Mouse (Mus musculus) forebrain, embryonic 10.5 days (tissue): ENCODE results near the gene Slc30a2. TPM values are rescaled to one million over a fixed set of nuclear protein-coding genes. Genes with fewer than 3 reads are reported as not detected.

Experiments
- DNase-seq: peaks from one replicate; pipeline ENCODE4 v3.0.0-alpha.2; 2017; ENCODE audit warnings: low spot score; ENCODE audit errors: extremely low spot score
- H3K27ac ChIP-seq: fragments of 300-500 bp; sonication (generic); 2 replicates; pipeline ENCODE4 v1.5.1; 2016; ENCODE audit warnings: mild to moderate bottlenecking
- H3K27me3 ChIP-seq: fragments of 300-500 bp; sonication (generic); 2 replicates; pipeline ENCODE4 v1.6.1; 2016; ENCODE audit warnings: mild to moderate bottlenecking; ENCODE audit not compliant: poor library complexity, severe bottlenecking
- H3K36me3 ChIP-seq: fragments of 300-500 bp; sonication (generic); replicated peaks from 2 replicates; pipeline ENCODE4 v1.6.1; 2016; ENCODE audit warnings: mild to moderate bottlenecking, moderate library complexity
- H3K4me1 ChIP-seq: fragments of 300-500 bp; sonication (generic); 2 replicates; pipeline ENCODE4 v1.6.1; 2016
- H3K4me3 ChIP-seq: fragments of 300-500 bp; sonication (generic); 2 replicates; pipeline ENCODE4 v1.5.1; 2016; ENCODE audit warnings: mild to moderate bottlenecking, moderate library complexity
- H3K9me3 ChIP-seq: fragments of 300-500 bp; sonication (generic); 2 replicates; pipeline ENCODE4 v1.6.1; 2016; ENCODE audit warnings: mild to moderate bottlenecking, moderate library complexity
- WGBS: fragments of 180-500 bp; shearing (Covaris S2); methylation state at CpG from one replicate; pipeline ENCODE4 v1.1.7; 2016; 5-methylcytosine and 5-hydroxymethylcytosine counted together
- polyA plus RNA-seq: library from polyadenylated mRNA; unstranded; fragments of >200 nt; fragmentation: Nextera tagmentation; extraction: Ambion mirVana; gene quantifications from 2 replicates; pipeline ENCODE4 v1.2.1, GENCODE M21; 2016

Gene Slc30a2
- polyA plus RNA-seq, 1 experiment from 2014 or later, result not detected

DNA sequence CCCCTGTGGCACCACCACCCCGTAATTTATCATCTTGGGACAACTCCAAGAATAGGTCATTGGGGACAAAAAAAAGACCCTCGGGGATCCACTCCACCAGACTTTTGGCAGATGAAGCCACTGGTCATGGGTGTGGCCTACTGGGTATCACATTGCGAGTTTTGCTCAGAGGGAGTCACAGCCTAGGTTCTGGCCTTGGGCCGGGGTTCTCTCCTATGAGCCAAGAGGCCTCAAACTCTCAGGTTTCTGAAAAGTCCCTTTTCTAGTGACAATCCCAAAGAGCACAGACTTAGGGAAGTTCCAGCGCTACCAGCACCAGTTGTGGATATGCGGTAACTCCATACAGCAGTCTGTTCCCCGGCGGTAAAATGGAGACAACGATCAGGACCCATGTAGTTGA lies 32.3 kb upstream of the Slc30a2 start:
- 89% methylated on average over 9 of the region's 9 CpGs for WGBS
- Histone ChIP-seq H3K9me3 (peaks cover 7% of the 10 kb centered on the region), H3K27ac (no peak overlapping the region), H3K4me3 (no peak overlapping the region), H3K36me3 (no peaks in the 10 kb centered on the region), H3K4me1 (peaks cover 25% of the 10 kb centered on the region), H3K27me3 (no peaks in the 10 kb centered on the region)
- no peak for DNase-seq

GRCm38 (mm10) chr4:134311784-134312183 lies 31.2 kb upstream of the Slc30a2 start:
- H3K27ac ChIP-seq, result no peak overlapping the region
- no peak overlapping the region for H3K4me3 ChIP-seq
- peaks cover 25% of the 10 kb centered on the region for H3K4me1 ChIP-seq
- H3K36me3 ChIP-seq, result no peaks in the 10 kb centered on the region
- H3K9me3 ChIP-seq, result peaks cover 7% of the 10 kb centered on the region
- no peak for DNase-seq
- no peaks in the 10 kb centered on the region for H3K27me3 ChIP-seq
- 90% methylated on average over 9 of the region's 9 CpGs for WGBS

GRCm38 (mm10) chr4:134312341-134312740 lies 30.6 kb upstream of the Slc30a2 start:
- H3K9me3 ChIP-seq, result peaks cover 7% of the 10 kb centered on the region
- H3K27me3 ChIP-seq, result no peaks in the 10 kb centered on the region
- H3K36me3 ChIP-seq, result no peaks in the 10 kb centered on the region
- peaks cover 20% of the 10 kb centered on the region for H3K4me1 ChIP-seq
- no peak overlapping the region for H3K27ac ChIP-seq
- no peak overlapping the region for H3K4me3 ChIP-seq
- DNase-seq, result no peak
- WGBS, result 95% methylated on average over 5 of the region's 5 CpGs

- no peaks in the 10 kb centered on the region for H3K36me3 ChIP-seq
- no peak overlapping the region for H3K27ac ChIP-seq
- no peak overlapping the region for H3K4me3 ChIP-seq
- no peak for DNase-seq
- H3K27me3 ChIP-seq, result no peaks in the 10 kb centered on the region
- peaks cover 7% of the 10 kb centered on the region for H3K9me3 ChIP-seq
- peaks cover 15% of the 10 kb centered on the region for H3K4me1 ChIP-seq
- WGBS, result 93% methylated on average over 6 of the region's 6 CpGs
Measured at GRCm38 (mm10) chr4:134312901-134313300, 30.1 kb upstream of the Slc30a2 start.

DNA sequence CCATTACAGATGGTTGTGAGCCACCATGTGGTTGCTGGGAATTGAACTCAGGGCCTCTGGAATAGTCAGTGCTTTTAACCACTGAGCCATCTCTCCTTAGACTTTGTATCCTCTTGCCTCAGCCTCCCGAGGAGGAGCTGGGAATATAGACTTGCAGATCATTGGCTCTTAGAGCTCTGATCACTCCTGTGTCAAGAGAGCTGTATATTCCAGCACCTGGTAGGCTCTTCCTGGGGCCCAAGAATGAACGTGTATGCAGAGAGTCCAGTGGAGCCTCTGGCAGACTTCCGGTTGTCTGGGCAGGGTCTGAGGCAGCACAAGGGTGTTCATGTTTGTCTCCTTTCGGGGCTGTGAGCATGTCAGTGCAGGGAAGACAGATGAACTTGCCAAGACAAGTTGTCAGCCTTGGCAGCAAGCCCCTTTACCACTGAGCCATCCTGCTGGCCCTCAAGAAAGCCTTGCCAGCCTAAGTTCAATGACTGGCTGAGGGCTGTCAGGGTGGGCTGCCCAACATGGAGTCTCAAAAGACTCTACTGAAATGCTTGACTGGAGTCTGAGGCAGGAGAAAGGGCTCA lies 28.8 kb upstream of the Slc30a2 start:
- Histone ChIP-seq H3K4me1 (peaks cover 13% of the 10 kb centered on the region), H3K27me3 (no peaks in the 10 kb centered on the region), H3K36me3 (no peaks in the 10 kb centered on the region), H3K27ac (no peak overlapping the region), H3K4me3 (no peak overlapping the region), H3K9me3 (peaks cover 7% of the 10 kb centered on the region)
- 89% methylated on average over 4 of the region's 4 CpGs for WGBS
- DNase-seq, result no peak

- WGBS, result 49% methylated on average over 11 of the region's 11 CpGs
- no peak within 1 kb of the TSS for H3K4me3 ChIP-seq
- H3K27me3 ChIP-seq, result no peaks in the 10 kb centered on the region
- H3K36me3 ChIP-seq, result no peaks in the 10 kb centered on the region
- no peak for DNase-seq
- peaks cover 7% of the 10 kb centered on the region for H3K9me3 ChIP-seq
- 0 out of 2 replicates have a peak within 1 kb of the TSS, but pooled peaks have one; percentile 18 for H3K27ac ChIP-seq
- H3K4me1 ChIP-seq, result peaks cover 13% of the 10 kb centered on the region
Measured at GRCm38 (mm10) chr4:134314876-134315275, 28.1 kb upstream of the Slc30a2 start, which contains the start of gene Trim63. Gene Trim63 (plus strand): TSS chr4:134315120.

DNA sequence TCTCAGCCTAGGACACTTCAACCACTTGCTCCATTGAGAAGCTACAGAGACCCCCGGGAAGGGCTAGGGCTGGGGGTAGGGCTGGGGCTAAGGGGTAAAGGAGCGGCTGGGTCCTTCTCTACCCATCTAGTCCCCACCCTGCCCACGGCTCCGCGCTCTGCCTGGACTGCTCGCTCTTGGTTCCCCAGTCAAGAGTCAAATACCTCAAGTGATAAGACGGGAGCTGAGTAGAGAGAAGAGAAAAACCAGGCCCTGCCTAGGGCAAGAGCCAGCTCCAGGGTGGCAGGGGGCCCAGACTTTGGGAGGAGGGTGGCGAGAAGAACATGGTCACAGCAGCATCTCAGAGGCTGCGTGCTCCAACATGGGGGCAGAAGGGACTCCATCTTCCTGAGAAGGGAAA lies 27.5 kb upstream of the Slc30a2 start:
- Histone ChIP-seq H3K36me3 (no peaks in the 10 kb centered on the region), H3K4me1 (peaks cover 13% of the 10 kb centered on the region), H3K27me3 (no peaks in the 10 kb centered on the region), H3K4me3 (no peak overlapping the region), H3K9me3 (peaks cover 7% of the 10 kb centered on the region), H3K27ac (0 out of 2 replicates have a peak overlapping the region, but pooled peaks have one; percentile 18)
- WGBS, result 71% methylated on average over 9 of the region's 9 CpGs
- DNase-seq, result no peak

- peaks cover 13% of the 10 kb centered on the region for H3K4me1 ChIP-seq
- H3K36me3 ChIP-seq, result no peaks in the 10 kb centered on the region
- WGBS, result 55% methylated on average over 16 of the region's 16 CpGs
- DNase-seq, result no peak
- H3K9me3 ChIP-seq, result peaks cover 7% of the 10 kb centered on the region
- no peak overlapping the region for H3K27ac ChIP-seq
- no peaks in the 10 kb centered on the region for H3K27me3 ChIP-seq
- no peak overlapping the region for H3K4me3 ChIP-seq
Measured at GRCm38 (mm10) chr4:134316390-134316789, 26.6 kb upstream of the Slc30a2 start.

GRCm38 (mm10) chr4:134319074-134319473 lies 23.9 kb upstream of the Slc30a2 start:
- H3K27me3 ChIP-seq, result no peaks in the 10 kb centered on the region
- H3K27ac ChIP-seq, result no peak overlapping the region
- DNase-seq, result no peak
- H3K4me1 ChIP-seq, result peaks cover 13% of the 10 kb centered on the region
- no peaks in the 10 kb centered on the region for H3K9me3 ChIP-seq
- 88% methylated on average over 5 of the region's 5 CpGs for WGBS
- no peak overlapping the region for H3K4me3 ChIP-seq
- H3K36me3 ChIP-seq, result no peaks in the 10 kb centered on the region

- Histone ChIP-seq H3K36me3 (no peaks in the 10 kb centered on the region), H3K27ac (no peak overlapping the region), H3K4me3 (no peak overlapping the region), H3K9me3 (no peaks in the 10 kb centered on the region), H3K4me1 (peaks cover 10% of the 10 kb centered on the region), H3K27me3 (no peaks in the 10 kb centered on the region)
- 78% methylated on average over 5 of the region's 5 CpGs for WGBS
- no peak for DNase-seq
Measured at GRCm38 (mm10) chr4:134319674-134320073, 23.3 kb upstream of the Slc30a2 start.

GRCm38 (mm10) chr4:134321524-134321923 lies 21.5 kb upstream of the Slc30a2 start:
- no peak for DNase-seq

GRCm38 (mm10) chr4:134324655-134325054 lies 18.3 kb upstream of the Slc30a2 start:
- H3K4me3 ChIP-seq, result no peak overlapping the region
- peaks cover 13% of the 10 kb centered on the region for H3K4me1 ChIP-seq
- 91% methylated on average over 5 of the region's 5 CpGs for WGBS
- no peaks in the 10 kb centered on the region for H3K9me3 ChIP-seq
- DNase-seq, result no peak
- H3K36me3 ChIP-seq, result no peaks in the 10 kb centered on the region
- H3K27me3 ChIP-seq, result no peaks in the 10 kb centered on the region
- H3K27ac ChIP-seq, result no peak overlapping the region

More at GRCm38 (mm10) chr4:134321524-134321923, 21.5 kb upstream of the Slc30a2 start:
- Histone ChIP-seq H3K27ac (no peak overlapping the region), H3K4me1 (no peaks in the 10 kb centered on the region), H3K9me3 (no peaks in the 10 kb centered on the region), H3K27me3 (no peaks in the 10 kb centered on the region), H3K4me3 (no peak overlapping the region), H3K36me3 (no peaks in the 10 kb centered on the region)
- 69% methylated on average over 3 of the region's 3 CpGs for WGBS

DNA sequence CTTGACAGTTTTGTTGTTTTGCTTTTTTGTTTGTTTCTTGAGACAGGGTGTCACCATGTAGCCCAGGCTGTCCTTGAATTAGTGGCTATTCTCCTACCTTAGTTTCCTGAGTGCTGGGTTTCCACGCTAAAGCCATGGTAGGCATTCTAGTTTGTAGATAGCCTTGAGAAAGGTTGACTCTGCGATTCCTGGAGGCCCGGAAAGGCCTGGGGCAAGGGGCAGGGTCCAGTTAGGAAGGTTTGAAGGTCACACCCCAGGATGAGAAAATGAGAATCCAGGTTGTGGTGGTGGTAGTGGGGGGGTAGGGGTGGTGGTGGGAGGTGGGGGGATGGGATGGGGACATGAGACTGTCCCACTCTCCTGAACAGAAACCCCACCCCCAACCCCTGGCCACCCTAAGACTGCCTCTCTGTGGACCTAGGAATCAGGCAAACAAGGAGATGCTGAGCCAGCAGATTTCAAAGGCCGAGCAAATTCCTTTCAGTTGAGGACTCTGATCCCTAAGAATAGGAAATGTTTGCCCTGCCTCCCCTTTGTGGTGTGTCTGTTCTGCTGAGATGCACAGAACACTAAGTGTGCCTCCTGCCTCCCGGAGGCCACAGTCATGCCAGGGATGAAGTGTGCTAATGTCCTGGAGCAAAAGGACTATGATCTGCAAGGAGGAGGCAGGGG lies 16.0 kb upstream of the Slc30a2 start:
- no peak for DNase-seq
- H3K27me3 ChIP-seq, result no peaks in the 10 kb centered on the region
- whole genome bisulfite sequencing, result 64% methylated on average over 5 of the region's 5 CpGs
- no peaks in the 10 kb centered on the region for H3K9me3 ChIP-seq
- H3K4me3 ChIP-seq, result no peak overlapping the region
- H3K27ac ChIP-seq, result 0 out of 2 replicates have a peak overlapping the region, but pooled peaks have one; percentile 12
- peaks cover 13% of the 10 kb centered on the region for H3K4me1 ChIP-seq
- no peaks in the 10 kb centered on the region for H3K36me3 ChIP-seq
